Mouse (Mus musculus) cerebellum, adult 11 months (tissue): ENCODE measurements around the gene Il16.

Experiments
- DNase-seq: peaks from one replicate; pipeline ENCODE4 v3.0.0; 2022

Gene Il16

GRCm38 (mm10) chr7:83745413-83746106 is at the start of gene Il16:
Gene Il16, minus strand, starts transcription at chr7:83745726.
- DNase-seq = no peak

DNA sequence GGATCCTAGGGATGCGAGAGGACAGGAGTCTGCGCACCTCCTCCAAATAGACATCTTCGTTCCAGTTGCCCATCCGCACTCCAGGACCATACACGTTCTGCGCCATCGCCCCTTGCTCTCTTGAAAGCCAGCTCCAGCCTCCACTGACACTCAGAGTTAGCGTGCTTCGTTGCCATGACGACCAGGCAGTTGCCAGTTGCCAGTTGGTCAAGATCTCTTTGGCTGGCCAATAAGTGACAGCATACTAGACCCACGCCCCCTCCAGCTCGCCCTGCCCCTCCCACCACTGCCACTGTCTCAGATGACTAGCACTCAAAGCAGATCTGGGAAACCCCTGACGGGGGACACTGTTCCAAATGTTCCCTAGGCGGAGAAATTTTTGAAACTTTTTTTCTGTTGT is 49.2 kb upstream of the Il16 start, which contains the start of gene Cfap161:
Gene Cfap161 (minus strand): TSS at position 176 of the 400 bp plus-strand sequence.
- no peak for DNase-seq

GRCm38 (mm10) chr7:83794006-83794683 is 48.6 kb upstream of the Il16 start:
- DNase-seq = no peak

DNA sequence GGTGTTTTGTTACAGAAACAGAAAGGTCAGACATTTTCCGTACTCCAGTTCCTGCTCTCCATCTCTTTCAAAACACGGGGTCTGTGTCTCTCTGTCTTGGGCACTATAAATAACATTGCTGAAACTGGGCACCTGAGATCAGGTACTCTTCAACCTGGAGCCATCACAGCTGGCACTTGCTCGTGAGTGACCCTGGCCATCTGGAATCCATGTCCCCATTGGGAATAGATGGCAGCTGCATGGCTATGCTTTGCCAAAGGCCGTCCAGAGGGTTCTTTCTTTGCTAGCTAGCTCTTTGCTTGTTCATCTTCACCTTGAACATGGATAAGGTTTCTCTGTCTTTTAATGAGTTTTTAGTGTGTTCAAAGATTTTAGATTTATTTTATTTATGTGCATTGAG is 35.4 kb upstream of the Il16 start:
- DNase-seq = no peak

- no peak for DNase-seq
Observed at GRCm38 (mm10) chr7:83780026-83780425, 34.5 kb upstream of the Il16 start.

DNA sequence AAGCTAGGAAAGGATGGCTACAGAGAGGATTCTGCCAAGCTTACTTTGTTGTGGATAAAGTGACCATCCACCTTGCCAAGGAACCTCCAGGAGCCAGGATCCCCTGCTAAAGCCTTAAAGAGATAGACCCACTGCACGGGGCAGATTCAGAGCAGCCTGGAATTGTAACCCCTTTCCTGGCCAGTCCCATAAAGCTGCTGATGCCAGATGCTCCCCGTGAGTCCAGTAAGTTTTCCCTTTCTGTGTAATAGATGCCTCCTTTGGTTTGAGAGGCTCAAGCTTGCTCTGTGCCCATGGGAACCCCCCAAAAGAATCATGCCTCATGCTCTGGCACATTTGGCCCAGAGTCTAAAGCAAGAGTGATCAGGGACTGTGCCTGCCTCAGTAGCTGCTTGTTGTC is 33.5 kb upstream of the Il16 start:
- DNase-seq = no peak

GRCm38 (mm10) chr7:83778516-83778915 is 33.0 kb upstream of the Il16 start:
- DNase-seq = no peak

DNA sequence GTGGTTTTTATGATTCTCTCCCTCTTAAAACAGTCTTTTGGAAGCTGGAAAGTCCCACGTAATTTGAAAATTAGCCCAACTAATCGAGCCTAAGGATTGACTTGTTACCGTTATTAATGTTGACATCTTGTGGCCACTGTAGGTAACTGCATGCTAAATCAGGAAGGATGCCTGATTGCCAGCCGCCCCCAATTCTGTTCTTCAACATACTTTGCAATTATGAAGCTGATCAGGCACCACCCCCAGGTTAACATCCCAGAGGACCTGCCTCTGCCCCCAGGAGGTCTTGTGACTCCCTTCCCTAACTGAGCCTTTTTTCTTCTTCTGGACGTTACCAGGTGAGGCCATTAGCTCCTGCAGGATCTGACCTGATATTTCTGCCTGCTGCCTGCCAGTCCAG is 29.2 kb upstream of the Il16 start:
- DNase-seq = peak; percentile 53

DNA sequence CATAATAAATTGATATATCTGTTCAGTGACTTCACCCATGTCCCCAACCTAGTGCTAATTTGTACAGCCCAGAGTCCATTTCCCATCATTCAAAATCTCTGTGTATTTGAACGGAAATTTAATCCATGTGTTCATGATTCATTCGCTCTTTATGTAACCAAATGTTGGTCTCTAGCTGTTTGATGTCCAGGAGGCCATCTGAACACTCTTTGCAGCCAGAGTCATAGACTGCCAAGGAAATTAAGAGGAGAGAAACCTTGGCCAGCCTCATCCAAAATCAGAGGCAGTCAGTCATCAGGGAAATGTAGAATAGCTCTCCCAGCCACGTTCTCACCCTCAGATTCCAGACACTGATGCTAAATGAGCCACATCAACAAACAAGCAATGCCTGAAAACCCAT is 18.1 kb upstream of the Il16 start:
- peak; percentile 54 for DNase-seq

DNA sequence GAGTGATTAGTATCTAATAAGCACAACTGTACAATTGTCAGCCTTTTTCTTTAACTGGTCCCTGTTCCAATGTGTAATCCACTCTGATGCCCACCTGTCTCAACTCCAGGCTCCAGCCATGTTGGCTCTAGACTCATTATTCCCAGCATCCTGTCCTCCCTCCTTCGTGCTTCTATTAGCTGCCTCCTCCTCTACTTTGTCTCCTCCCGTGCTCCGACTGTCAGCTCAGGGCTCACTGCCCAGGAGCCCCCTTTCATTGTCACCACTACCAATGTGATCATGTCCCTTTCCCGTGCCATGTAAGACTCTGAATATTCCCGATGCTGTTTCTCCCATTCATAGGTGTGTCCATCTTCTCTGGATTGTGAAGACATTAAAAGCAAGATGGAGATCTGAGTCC is 16.8 kb upstream of the Il16 start:
- DNase-seq = no peak

DNA sequence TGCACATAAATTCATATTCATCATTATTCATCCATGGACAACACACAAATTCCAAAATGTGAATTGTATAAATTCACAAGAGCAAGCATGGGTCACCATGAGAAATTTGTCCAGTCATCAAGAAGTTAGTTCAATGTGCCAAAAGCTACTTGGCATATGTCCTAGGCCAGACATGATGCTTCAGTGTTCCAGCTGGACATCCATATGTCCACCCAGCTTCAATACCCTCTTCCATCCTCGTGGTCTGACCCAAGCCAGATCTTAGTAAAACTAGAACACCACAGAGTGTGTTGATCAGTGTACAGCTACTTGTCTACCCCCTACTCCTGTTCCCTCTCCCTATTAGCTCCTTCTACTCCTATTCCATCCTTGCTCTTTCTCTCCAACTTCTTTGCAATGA is 5.5 kb upstream of the Il16 start:
- DNase-seq = peak; percentile 88

DNA sequence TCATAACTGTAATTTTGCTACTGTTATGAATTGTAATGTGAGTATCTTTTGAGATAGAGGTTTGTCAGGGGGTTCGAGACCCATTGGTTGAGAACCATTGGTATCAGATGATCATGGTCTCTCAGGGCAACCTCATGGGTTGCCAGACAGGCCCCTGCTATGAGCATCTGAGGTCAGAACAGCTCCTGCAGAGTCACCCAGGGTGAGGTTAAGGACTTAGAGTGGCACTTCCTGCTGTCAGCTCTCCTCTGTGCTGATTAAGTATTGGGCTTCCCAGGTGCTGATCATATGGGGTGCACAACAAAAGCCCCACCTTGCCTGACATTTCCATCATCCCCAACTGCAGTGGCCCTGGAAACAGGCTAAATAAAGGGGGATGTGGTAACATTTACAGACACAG is 2.9 kb upstream of the Il16 start:
- no peak for DNase-seq

DNA sequence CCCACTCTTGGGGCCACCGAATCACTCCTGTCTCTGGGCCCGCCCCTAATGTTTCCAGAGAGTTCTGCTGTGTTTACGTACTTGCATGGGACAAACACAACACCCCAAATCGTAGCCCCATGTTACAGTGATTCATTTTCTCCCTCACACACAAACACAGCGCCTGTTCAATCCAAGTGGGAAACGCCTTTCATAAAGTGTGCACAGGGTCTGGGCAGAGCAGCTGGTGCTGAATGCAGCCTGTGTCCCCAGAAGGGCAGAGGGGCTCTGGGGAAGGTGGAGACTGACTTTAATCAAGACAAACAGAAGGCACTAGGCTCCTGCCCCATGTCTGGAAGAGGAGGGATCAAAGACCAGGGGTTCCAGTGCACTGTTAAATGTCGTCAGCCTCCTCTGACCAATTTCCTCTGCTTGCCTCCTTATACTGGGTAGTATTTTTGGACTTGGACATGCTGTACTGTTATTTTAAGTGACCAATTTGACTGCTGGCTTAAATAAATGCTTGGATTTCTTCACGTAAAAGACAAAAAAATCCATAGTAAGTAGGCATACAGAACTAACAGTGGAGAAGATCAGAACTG is 671 bp upstream of the Il16 start:
- no peak for DNase-seq

DNA sequence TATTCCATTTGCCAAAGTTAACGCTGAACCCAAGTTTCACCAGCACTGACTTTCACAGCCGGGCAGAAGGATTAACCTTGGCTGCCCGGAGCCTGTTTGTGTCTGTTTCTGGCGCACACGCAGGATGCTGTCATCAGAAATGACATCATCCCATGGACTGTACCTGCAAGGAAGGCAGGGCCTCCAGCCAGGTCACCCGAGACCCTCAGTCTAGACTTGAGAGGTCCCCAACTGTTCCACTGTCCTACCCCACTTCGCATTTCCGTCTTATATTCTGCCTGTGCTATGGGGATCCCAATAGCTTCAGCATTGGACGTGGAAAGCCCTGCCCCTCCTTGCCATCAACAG is 487 bp downstream of the Il16 start:
- DNase-seq = no peak

- DNase-seq = no peak
Observed at GRCm38 (mm10) chr7:83744250-83744649, 1.3 kb downstream of the Il16 start.

- DNase-seq = no peak
Observed at GRCm38 (mm10) chr7:83742690-83743089, 2.8 kb downstream of the Il16 start.

DNA sequence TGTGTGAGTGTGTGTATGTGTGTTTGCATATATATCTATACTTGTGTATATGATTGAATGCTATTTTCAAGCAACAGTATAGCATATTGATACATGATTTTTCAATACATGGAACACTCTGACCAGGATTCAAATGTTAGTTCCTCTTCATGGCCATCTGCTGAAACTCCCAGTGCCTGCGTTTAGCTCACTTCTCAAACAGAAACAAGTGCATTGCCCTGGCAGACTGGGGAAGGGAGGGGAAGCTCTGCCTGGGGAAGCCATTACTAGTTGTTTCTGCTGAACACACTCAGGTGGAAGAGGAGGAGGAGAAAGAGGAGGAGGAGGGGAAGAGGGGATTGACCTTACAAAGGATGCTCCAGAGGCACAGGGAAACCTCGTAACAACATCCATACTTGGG is 3.5 kb downstream of the Il16 start:
- no peak for DNase-seq

GRCm38 (mm10) chr7:83739680-83740310 is 5.7 kb downstream of the Il16 start:
- no peak for DNase-seq

GRCm38 (mm10) chr7:83738623-83739462 is 6.7 kb downstream of the Il16 start:
- DNase-seq = no peak

DNA sequence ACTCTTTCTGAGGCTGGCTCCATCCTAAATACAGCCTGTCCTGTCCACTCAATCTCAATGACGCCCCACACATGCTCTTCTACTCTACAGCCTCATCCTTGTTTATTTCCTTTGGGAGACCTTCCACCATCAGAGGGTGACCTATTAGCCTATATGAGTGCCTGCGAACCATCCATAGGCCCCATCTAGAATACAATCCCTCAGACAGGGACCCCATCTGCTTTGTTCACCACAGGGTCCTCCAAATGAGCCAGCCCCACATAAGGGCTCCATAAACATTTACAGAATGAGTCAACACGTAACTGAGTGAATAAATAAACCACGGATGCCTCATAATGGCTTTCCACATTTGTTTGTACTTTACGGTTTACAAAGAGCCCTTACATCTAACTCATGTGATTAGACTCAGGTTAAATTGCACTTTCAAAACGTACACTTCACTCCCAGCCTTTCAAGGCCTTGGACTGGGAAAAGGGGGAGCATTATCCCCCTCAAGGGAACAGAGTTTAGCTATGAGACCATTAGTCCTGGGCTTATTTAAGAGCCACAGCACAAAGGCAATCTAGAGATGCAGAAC is 7.5 kb downstream of the Il16 start:
- no peak for DNase-seq

DNA sequence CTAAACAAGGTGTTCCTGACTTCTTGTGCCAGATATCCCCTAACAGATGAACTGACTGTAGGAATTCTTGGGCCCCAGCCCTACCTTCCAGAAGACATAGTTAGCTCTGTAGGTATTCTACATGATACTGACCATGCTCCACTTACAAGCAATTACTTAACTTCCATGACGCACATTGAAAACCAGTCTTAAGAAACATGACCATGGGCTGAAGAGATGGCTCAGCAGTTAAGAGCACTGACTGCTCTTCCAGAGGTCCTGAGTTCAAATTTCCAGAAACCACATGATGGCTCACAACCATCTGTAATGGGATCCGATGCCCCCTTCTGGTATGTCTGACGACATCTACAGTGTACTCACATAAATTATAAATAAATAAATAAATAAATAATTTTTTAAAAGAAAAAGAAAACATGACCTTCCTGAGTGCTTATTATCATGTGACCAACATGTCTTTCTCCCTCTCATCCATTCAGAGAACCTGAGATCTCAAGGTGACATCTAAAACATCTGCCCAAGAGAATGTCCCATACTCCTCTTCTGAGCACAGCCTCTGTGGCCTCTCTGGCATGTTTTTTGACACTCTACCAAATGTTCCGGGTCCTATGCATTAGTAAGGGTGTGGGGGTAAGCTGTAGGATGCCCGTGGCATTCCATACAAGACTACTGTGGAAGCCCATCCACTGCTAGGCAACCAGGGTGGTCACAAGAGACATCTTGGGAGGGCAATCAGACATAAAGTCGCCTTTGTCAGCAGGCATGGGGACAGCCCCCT is 9.0 kb downstream of the Il16 start:
- DNase-seq = no peak
